Comparison of ENCODE assay signal across 8 mouse cellular contexts in genomic region chr2:106973959-106974639, GRCm38 (mm10). TPM values are rescaled to one million over a fixed set of nuclear protein-coding genes. Genes with fewer than 3 reads are reported as not detected.
DNase-seq lines count a peak whose midpoint lies in the region; ATAC-seq and TF ChIP-seq lines count a peak whose summit lies in the region.

Arl14ep (minus strand) TSS chr2:106974424.

- intact Hi-C loops in heart, postnatal 25 days (cut with DNase I), result no loop called here

- peak within 1 kb of the TSS; percentile 91 to 96 for H3K4me3 ChIP-seq in ES-E14 (ENCODE audit: insufficient read depth in 1 of 2, low read depth in 1 of 2, low read length in 2 of 2, poor library complexity in 1 of 2, severe bottlenecking in 1 of 2)
- peak within 1 kb of the TSS; percentile 81 for H3K4me3 ChIP-seq in forebrain, embryonic 15.5 days
- peak within 1 kb of the TSS; percentile 99 for H3K4me3 ChIP-seq in lung, adult 2 months (replicated peaks; ENCODE audit: extremely low read depth, low read depth, low read length)

- no peaks in the 10 kb centered on the region for H3K36me3 ChIP-seq in ES-E14 (ENCODE audit: control insufficient read depth, insufficient read depth, low read length, poor library complexity, severe bottlenecking)
- H3K36me3 ChIP-seq in forebrain, embryonic 15.5 days, result no peaks in the 10 kb centered on the region

- WGBS in forebrain, embryonic 15.5 days, result under 1% methylated on average over 36 of the region's 36 CpGs
- 1% methylated on average over 36 of the region's 36 CpGs for WGBS in lung, adult 2 months

- peak within 1 kb of the TSS; percentile 57 for H3K4me2 ChIP-seq in forebrain, embryonic 15.5 days (replicated peaks)

- no peaks in the 10 kb centered on the region for H3K9me3 ChIP-seq in ES-E14 (ENCODE audit: control insufficient read depth, insufficient read depth, low read depth, low read length)
- H3K9me3 ChIP-seq in forebrain, embryonic 15.5 days, result no peaks in the 10 kb centered on the region

- peak within 1 kb of the TSS; percentile 91 for H3K9ac ChIP-seq in ES-E14 (ENCODE audit: insufficient read depth, low read depth, low read length, poor library complexity, severe bottlenecking)
- peak within 1 kb of the TSS; percentile 92 for H3K9ac ChIP-seq in forebrain, embryonic 15.5 days (replicated peaks)

- TF ChIP-seq CTCF in lung, adult 2 months (IDR thresholded peaks at IDR 0.05; ENCODE audit: insufficient read depth, low read length), result no peak

- peak; percentile 99 for ATAC-seq in forebrain, embryonic 15.5 days (replicated peaks)
- peak; percentile 91 for ATAC-seq in neutrophil, adult 5-6 weeks (ENCODE audit: extremely low read depth, insufficient number of reproducible peaks, low FRiP score, poor library complexity, severe bottlenecking)

- peaks cover 0 to 3% of the 10 kb centered on the region in 2 experiments; a peak in 1 of 4 replicates for H3K4me1 ChIP-seq in ES-E14 (ENCODE audit: control insufficient read depth in 2 of 2, insufficient read depth in 2 of 2, low read length in 2 of 2, poor library complexity in 1 of 2)
- peaks cover 10% of the 10 kb centered on the region for H3K4me1 ChIP-seq in forebrain, embryonic 15.5 days
- no peaks in the 10 kb centered on the region; the same call in 1 of the 2 replicates for H3K4me1 ChIP-seq in lung, adult 2 months (ENCODE audit: control insufficient read depth, insufficient read depth, low read length)

- no peaks in the 10 kb centered on the region for H3K27me3 ChIP-seq in forebrain, embryonic 15.5 days

- TF ChIP-seq POLR2A in lung, adult 2 months (IDR thresholded peaks at IDR 0.05; ENCODE audit: borderline replicate concordance, extremely low read depth, low read depth, low read length), result peak; percentile 57; the same call in 1 of the 2 replicates

- in situ Hi-C loops in ES-E14 (cut with MboI; ENCODE audit: low sequenced_read_pairs in 2 of 2, unreplicated experiment in 2 of 2), result loop anchor here in 1 of 2 experiments (25.0 kb wide), 1 partner anchor 537 kb away; no protein-coding TSS in a partner anchor

- H3K27ac ChIP-seq in ES-E14 (ENCODE audit: insufficient read depth, low read depth, low read length, poor library complexity, severe bottlenecking), result no peak within 1 kb of the TSS; the same call in 1 of the 2 replicates
- H3K27ac ChIP-seq in forebrain, embryonic 15.5 days (replicated peaks), result peak within 1 kb of the TSS; percentile 57

- DNase-seq in ES-E14 (ENCODE audit: low read depth, low spot score), result peak; percentile 79
- peak; percentile 86 for DNase-seq in cerebellum, adult 11-12 months
- peak; percentile 73 for DNase-seq in heart, postnatal 25 days (ENCODE audit: low spot score)
- DNase-seq in layer of hippocampus, adult 18-20 months (ENCODE audit: low spot score in 2 of 2), result peak; percentile 80 to 86
- DNase-seq in lung, adult 2 months, result peak; percentile 75
- DNase-seq in thymus, adult 18-20 months, result peak; percentile 72

TF ChIP-seq in ES-E14, 5 proteins besides CTCF, POLR2A, EP300 and RAD21:
- TF ChIP-seq HCFC1 (IDR thresholded peaks at IDR 0.05; ENCODE audit: borderline replicate concordance, insufficient read depth, low read length), result peak; percentile 66; the same call in 1 of the 2 replicates
- TF ChIP-seq MAFK (IDR thresholded peaks at IDR 0.05; ENCODE audit: insufficient read depth, low read depth, low read length), result no peak
- TF ChIP-seq CHD2 (IDR thresholded peaks at IDR 0.05; ENCODE audit: low read depth, low read length), result no peak

RNA-seq across cellular contexts. Expression of gene Arl14ep, which starts in this region (rescaled TPM):
- 37.5 and 39.4 TPM in 2 replicates for total RNA-seq in ES-E14 (2012; rRNA removed)
- 37.7 TPM in 2 replicates for polyA plus RNA-seq in forebrain, embryonic 15.5 days (2015; fragmentation: Nextera tagmentation; extraction: Ambion mirVana)
- total RNA-seq in heart, postnatal 25 days (2021), result 10 to 100 TPM; 10.4 to 11.0 TPM
- 10 to 100 TPM; 46.8 to 51.4 TPM for total RNA-seq in layer of hippocampus, adult 18-20 months (2021)
- polyA plus RNA-seq in lung, adult 2 months (2012; rRNA removed), result 4.7 and 7.5 TPM in 2 replicates
- total RNA-seq in neutrophil, adult 5-6 weeks (2017), result 18.2 and 19.2 TPM in 2 replicates
